Mouse (Mus musculus) regulatory T cell (primary cell): ENCODE results near the gene Gal.

Source experiments
- in situ Hi-C: fragments of 300-600 bp; cut with MboI, MseI; formaldehyde crosslinking; loops from one replicate; pipeline ENCODE4 v1.15.1; 2025; ENCODE audit warnings: high pct_unique_total_duplicates

Gal gene

DNA sequence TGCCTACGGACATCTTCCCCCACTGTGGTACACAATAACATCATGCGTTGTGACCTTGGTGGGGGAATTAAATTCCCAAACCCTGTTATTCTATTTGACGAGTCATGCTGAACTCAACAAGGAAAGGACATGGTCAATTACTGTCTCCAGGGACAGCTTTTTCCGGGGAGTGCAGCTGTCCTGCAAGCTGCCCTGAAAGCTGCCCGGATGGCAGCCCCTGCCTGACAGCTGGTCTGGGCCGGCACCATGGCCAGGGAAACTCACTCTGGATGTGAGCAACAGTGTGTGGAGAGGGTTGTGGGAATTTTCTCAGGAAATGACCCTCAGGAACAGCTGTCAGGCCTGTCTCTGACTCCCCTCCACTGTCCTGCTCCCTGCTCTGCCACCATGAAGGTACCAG is 8.1 kb upstream of the Gal start:
- in situ Hi-C loops, result no loop called here

DNA sequence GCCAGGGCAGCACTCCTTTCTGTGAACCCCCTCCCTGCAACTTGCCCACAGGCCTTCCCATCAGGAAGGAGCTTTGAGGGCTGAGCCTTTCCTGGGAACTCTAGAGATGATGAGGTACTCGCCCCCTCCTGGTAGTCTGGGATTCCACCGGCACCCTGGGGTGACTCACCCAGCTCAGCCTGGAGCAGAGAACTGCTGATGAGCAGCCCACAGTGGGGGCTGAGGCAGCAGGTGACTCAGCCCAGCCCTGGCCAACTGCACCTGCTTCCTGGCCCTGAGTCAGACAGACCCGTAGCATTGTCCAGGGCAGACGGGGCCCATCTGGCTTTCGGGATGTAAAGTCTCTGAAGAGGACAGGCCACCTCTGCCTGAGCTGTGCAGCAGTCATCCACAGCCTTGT is 4.9 kb upstream of the Gal start:
- in situ Hi-C loops, result no loop called here

DNA sequence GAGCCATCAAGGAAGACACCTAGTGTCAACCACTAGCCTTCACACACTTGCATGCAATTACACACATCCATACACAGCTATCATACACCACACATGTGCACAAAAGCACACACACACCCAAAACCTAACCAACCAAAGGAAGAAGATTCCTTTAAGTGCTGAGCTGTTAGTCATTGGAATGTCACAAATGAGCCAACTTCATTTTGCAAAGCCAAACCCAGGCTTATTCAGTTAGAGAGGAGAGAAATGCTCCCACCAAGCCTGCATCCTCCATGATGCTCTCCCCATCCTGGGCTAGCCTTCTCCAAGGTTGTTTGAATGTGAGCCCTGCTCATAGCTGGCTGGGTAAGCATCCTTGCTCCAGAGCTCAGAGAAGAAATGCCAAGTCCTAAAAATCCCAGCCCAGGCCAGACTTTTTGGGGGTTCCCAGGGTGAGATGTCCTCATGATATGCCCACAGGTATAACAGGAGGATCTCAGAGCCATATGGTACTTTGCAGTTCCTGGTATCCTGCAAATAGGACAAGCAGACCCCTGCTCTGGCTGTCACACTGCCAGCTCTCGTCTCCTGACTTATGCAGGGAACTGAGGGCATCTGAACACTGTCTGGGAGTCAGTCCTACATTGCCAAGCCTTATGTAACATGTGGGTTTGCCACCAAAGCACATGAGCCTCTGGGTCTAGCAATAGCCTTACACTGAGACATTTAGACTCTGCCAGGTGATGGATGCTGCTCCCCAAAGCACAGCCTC is 8.6 kb downstream of the Gal start:
- in situ Hi-C loops, result no loop called here

DNA sequence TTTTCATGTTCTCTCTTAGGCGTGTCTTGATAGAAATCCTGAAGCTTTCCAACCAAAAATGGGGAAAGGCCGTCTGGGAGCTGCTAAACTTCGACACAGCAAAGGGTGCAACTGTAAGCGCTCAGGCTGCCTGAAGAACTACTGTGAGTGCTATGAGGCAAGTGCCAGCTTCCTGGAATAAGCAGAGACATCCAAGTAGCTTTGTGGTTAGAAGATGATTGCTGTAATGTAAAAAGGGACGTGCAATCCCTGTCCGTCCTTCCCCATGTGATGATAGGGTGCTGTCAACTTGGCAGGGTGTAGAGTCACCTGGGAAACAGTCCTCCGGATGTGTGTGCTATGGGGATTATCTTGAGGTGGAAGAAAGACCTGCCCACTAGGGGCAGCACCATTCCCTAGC is 10.3 kb downstream of the Gal start:
- in situ Hi-C loops, result no loop called here

DNA sequence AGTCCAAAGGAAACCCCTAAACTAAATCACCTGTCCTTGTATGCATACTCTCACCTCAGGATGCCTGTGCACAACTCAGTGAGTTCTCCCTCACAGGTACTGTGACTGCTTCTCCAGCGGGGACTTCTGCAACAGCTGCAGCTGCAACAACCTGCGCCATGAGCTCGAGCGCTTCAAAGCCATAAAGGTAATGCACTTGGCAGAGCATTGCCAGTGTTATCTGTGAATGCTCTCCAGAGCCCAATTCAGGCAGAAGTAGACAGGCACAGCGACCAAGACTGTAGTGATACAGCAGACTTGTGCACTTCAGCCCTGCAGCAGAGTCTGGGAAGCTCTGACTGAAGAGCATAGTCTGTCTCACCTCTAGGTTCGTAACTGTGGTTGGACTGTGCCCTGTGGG is 12.0 kb downstream of the Gal start:
- in situ Hi-C loops, result no loop called here

DNA sequence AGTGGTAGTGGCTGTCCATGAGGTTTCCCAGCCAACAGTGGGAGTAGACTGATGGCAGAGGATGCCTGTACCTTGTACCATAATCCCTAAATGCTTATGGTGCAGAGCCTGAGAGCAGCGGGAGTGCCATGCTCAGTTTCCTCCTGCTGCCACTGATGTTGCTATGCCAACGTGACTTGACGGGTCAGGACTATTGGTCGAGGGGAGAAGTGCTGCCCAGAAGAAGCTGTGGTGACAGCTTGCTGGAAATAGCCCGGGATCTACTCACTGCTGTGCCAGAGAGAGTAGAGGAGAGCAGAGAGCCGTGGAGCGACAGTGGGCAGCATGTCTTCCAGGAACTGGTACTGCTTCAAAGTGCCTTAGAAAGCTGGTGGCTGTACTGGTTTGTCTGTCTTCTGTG is 12.4 kb downstream of the Gal start:
- in situ Hi-C loops, result no loop called here

DNA sequence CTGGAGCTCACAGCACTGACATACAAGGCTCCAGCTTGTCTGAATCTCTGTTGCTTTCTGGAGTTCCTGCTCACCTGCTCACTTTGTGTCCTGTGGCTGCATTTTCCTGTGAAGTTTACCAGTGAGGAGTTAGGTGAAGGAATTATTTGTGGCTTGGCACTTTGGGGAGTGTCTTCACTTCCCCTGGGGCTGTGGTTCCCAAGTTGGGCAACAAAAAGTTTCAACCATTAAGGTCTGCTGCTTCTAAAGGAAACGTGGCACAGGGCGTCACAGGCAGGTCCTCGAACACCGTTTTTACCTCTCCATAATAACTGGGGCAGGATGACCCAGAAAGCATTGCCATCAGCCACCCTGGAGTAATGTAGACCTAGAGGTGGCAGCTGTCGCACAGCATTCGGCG is 12.8 kb downstream of the Gal start:
- in situ Hi-C loops, result no loop called here

DNA sequence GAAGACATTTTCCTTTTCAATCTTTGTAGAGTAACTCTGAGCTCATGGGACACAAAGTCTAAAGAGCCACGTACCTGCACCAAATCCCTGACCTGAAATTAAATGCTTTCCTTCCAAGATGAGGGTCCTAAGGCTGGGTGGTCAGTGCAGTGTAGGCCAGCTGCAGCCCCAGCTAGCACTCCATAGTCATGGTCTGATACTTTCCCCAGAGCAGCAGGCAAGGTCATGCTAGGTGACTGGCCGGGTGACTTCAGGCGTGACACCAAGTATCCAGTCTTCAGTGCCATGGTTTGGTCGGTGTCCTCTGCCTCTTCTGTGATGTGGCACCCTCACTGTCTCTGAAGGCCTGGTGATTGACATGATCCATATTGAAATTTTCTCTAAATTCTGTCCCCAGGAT is 14.3 kb downstream of the Gal start:
- in situ Hi-C loops, result no loop called here

DNA sequence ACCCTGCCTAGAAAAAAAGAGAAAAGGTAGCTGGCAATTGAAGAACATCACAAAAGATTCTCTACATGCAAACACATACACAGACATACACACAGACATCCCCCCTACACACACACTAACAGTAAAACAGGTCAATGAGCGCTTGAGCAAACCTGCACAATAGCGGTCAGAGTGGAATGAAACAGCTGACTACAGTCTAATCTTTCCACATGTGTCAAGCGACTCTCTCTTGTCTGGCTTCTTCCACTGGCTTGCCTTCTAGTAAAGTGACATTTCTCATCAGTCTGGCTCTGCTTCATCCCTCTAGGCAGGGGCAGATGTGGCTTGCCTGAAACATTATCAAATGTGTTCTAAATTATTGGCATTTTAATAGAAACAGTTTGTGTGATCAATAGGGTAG is 20.1 kb downstream of the Gal start:
- in situ Hi-C loops, result loop anchor here (10.0 kb wide), 1 partner anchor 51 kb away; no protein-coding TSS in a partner anchor

DNA sequence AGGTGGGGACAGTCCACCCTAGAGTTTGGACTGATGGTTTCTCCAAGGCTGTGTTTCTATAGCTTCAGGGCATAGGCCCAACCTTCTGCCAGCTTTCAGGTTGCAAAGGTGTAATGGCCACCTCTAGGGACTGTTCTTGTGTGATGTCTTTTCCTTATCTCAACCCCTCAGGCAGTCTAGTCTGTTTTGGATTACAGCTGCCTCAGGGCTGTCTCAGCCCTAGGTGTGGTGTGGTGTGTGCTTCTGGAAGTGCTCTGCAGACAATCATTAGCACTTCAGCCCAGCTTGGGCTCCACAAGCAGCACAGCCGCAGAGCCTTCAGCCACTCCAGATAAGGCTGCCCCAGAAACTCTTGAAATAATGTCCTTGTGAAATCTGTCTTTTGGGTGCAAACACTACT is 22.0 kb downstream of the Gal start:
- in situ Hi-C loops, result loop anchor here (10.0 kb wide), 1 partner anchor 52 kb away; no protein-coding TSS in a partner anchor

DNA sequence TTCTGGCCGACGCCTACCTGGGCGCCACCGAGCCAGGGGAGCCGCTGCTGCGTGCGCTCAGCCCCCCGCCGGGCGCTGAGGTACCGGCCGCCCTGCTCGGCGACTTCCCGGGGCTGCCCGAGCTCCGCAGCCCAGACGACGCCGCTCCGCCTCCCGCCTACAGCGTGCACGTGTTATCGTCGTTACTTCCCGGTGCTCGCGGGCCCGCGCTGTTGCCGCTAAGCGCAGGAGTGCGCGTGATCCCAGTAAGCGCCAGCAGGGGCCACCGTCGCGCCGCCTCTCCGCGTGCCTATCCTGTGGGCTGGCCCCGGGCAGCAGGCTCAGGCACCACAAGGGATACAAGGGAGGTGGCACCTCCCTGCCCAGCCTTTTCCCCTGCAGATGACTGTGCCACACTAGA is 25.3 kb downstream of the Gal start:
- in situ Hi-C loops, result no loop called here

DNA sequence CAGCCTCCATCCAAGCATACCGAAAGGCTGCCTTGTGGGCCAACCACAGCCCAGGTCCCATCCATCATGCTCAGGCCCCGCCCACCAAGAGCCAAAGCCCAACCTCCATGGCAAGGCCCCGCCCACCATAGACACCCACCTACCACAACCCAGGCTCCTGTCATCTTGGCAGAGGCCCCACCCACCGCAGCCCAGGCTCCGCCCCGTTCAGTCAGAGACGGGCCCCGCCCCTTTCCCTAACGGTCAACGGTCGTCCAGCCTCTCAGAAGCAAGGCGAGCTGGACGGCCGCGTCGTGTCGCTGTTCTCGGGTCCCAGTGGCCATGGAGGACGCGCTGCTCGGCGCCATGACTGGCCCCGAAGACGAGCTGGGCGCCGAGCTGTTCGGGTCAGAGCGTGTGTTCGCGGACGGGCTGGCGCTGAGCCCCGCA is 25.7 kb downstream of the Gal start, which contains the start of gene Tesmin:
TSS of gene Tesmin (plus strand) at position 229 of the 429 bp plus-strand sequence.
- in situ Hi-C loops, result no loop called here

DNA sequence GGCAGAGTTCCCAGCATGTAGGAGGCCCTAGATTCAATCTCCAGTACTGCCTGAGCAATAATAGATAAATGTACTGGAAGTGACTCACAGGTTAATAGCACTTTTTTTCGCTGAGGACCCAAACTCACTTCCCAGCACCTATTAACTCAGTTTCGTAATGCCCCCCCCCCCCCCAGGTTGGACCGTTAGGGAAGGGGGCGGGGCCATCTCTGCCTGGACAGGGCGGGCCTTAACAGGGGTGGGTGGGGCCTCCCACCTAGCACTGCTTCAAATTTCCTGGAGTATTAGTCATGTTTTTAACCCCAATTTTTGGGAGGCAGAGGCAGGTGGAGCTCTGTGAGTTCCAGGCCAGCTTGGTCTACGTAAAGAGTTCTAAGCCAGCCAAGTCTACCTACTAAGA is 26.3 kb downstream of the Gal start:
- in situ Hi-C loops, result no loop called here

DNA sequence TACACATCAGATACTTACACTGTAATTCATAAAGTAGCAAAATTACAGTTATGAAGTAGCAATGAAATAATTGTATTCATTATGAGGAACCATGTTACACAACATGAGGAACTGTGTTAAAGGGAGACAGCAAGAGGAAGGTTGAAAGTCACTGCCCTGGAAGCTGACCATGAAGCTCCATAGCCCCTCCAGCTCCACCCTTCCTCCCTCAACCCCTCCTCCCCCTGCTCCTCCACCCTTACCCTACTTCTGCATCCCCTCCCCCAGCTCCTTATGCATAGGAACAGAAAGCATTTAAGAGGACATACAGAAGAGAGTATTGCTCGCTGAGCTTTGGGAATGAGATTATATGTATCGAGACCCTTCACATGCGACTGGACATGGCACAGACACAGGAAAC is 35.7 kb downstream of the Gal start:
- in situ Hi-C loops, result no loop called here

DNA sequence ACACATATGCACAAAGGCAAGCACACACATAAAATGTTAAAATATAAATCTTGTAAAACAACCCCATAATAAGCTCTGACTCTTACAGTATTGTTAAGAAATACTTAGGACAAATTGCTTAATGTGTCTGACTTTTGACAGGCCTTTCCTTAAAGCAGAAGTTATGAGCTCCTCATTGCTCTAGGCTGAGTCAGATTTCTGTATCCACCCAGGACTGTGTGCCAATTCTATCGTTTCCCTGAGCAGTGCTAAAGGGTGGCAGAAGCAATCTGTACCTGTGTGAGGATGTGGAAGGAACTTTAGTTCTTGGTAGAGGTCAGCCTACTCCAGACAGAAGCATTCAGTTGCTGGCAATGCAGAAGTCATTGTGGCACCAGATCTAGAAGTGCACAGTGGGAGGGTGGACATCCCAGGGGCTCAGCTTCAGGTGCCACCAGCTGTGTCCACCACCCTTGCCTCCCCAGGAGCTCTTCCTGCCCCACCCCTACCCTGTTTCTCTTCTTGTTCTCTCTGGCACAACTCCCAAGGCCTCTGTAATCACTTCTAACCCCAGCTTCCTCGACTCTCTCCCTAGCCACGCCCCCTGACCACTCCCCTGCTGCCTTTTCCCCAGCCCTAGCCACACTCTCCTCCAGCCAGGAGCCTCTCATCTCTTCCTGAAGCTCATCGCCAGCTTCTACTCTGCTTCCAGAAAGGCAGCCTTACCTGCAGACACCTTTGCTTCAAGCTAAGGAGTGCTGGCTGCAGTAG is 37.2 kb downstream of the Gal start:
- in situ Hi-C loops, result no loop called here

DNA sequence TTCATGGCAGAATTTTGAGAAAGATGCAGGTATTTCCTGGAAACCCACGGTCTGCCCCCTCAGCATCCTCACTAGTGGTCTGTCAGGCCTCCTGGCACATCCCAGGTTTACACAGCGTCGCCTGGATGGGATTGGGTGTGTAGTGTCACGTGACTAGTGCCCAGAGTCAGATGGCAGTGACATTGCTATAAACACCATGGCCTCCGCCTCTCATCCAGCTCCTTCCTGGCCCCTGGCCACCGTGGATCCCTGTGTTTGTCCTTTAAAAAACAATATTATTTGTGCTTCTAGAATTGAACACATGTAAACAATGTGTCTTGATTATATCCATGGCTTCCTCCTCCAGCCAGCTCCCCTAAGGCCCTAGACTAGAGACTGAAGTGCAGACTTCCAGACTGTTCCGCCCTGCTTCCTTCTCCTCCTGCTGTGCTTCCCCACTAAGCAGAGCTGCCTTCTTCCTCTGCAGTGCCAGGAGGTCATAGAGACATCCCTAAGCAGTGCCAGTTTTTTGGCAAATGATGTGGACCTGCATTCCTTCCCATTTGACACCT is 38.3 kb downstream of the Gal start:
- in situ Hi-C loops, result no loop called here

DNA sequence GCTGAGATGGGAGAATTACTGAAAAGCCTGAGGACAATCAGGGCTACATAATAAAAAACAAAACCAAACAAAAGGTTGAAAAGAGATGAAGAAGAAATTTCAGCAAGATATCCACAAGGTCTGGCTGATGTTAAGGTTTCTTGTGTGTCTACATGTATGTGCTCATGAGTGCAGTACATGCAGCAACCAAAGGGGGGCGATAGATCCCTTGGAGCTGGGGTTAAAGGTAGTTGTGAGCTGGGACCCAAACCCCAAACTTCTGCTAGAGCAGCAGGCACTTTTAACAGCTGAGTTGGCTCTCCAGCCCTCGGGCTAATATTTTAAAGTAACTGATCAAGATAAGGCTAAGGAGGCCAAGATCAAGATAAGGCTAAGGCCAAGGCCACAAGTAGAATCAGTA is 40.3 kb downstream of the Gal start:
- in situ Hi-C loops, result no loop called here

DNA sequence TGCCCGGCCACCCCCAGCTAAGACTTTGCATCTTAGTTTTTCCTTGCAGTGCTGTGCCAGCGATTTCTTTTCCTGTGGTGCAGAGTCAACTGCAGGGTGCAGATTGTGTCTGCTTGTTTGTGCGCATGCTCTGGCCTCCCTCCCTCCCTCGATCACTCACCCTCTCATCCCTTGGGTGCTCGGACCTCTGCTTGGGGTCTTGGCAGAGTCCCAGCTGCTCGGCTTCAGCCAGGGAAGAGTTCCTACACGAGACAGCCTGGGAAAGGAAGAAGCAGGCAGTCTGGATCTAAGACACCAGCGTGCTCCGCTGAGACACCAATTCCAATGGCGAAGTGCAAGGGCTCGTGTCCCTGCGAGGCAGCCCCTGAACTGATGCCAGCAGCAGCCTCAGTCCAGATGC is 41.0 kb downstream of the Gal start:
- in situ Hi-C loops, result no loop called here

DNA sequence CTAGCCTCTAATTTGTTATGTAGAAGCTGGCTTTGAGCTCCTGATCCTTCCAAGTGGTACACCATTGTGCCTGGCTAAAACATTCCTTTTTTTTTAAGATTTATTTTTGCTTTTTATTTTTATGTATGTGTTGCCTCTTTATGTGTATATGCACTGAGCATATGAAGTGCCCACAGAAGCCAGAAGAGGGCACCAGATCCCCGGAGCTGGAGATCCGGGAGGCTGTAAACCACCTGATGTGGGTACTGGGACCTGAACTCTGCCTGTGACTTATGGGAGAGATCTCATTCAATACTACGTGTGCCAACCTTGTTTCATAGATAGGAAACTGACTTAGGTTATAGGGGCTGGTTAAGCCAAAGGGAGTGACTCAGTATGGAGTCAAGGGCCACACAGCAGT is 46.1 kb downstream of the Gal start:
- in situ Hi-C loops, result no loop called here

DNA sequence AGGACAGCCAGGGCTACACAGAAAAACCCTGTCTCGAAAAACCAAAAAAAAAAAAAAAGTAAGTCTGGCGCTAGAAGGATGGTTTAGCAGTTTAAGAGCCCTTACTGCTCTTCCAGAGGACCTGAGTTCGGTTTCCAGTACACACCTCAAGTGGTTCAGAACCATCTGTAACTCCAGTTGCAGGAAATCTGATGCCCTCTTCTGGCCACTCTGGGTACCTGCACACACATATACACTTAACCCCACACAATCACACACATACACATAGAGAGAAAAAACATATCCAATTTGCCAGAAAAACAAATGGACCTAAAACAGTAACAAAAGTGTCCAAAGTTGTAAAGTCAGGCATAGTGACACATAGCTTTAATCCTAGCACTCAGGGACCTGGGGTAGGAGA is 49.3 kb downstream of the Gal start:
- in situ Hi-C loops, result no loop called here

DNA sequence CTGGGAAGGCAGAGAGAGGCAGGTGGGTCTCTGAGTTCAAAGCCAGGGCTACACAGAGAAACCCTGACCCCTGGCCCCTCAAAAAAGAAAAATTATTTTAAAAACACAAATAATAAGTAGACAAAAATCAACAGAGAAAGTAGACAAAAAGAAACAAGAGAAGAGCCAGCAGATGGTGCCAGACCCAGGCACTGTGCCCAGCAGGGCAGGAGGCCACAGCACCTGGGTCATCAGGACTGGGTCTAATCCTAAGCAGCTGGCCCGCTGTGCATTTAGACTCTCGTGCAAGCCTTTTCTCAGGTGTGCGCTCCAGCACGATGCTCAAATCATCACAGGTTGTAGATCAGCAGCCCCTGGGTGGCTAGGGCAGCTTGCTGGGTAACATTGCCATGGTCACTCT is 50.8 kb downstream of the Gal start:
- in situ Hi-C loops, result no loop called here
